Mouse (Mus musculus) bone marrow macrophage, adult 2 months (primary cell): ENCODE measurements around the gene Tgm2. TPM values are rescaled to one million over a fixed set of nuclear protein-coding genes. Genes with fewer than 3 reads are reported as not detected.

ENCODE experiments used
- H3K27ac ChIP-seq: 2 replicates; pipeline ENCODE4 v1.5.1; 2012; ENCODE audit warnings: low read depth, low read length; ENCODE audit not compliant: insufficient read depth
- H3K4me1 ChIP-seq: 2 replicates; pipeline ENCODE4 v1.6.1; 2012; ENCODE audit warnings: low read length; ENCODE audit not compliant: control insufficient read depth, insufficient read depth
- H3K4me3 ChIP-seq: 2 replicates; pipeline ENCODE4 v1.5.1; 2012; ENCODE audit warnings: mild to moderate bottlenecking, low read length, moderate library complexity; ENCODE audit not compliant: insufficient read depth
- CTCF ChIP-seq: IDR thresholded peaks from 2 replicates; pipeline ENCODE4 v1.5.1; 2012; ENCODE audit warnings: low read depth, mild to moderate bottlenecking, low read length, moderate library complexity
- POLR2A ChIP-seq: IDR thresholded peaks from 2 replicates; pipeline ENCODE4 v1.6.1; 2012; ENCODE audit warnings: mild to moderate bottlenecking, low read depth, low read length, borderline replicate concordance
- polyA plus RNA-seq: library from polyadenylated mRNA; stranded (reverse); fragments of >200 nt; gene quantifications from 2 replicates; pipeline ENCODE4 v1.2.4, GENCODE M21; 2012; ENCODE audit not compliant: missing spikeins, insufficient read depth, insufficient read length

The Tgm2 gene
- polyA plus RNA-seq, 1 experiment = 14.6 TPM

GRCm38 (mm10) chr2:158131197-158131835 is 14.9 kb downstream of the Tgm2 start:
- Histone ChIP-seq H3K27ac (no peak overlapping the region), H3K4me1 (peaks cover 58% of the 10 kb centered on the region), H3K4me3 (no peak overlapping the region)
- TF ChIP-seq CTCF (no peak), POLR2A (no peak)

DNA sequence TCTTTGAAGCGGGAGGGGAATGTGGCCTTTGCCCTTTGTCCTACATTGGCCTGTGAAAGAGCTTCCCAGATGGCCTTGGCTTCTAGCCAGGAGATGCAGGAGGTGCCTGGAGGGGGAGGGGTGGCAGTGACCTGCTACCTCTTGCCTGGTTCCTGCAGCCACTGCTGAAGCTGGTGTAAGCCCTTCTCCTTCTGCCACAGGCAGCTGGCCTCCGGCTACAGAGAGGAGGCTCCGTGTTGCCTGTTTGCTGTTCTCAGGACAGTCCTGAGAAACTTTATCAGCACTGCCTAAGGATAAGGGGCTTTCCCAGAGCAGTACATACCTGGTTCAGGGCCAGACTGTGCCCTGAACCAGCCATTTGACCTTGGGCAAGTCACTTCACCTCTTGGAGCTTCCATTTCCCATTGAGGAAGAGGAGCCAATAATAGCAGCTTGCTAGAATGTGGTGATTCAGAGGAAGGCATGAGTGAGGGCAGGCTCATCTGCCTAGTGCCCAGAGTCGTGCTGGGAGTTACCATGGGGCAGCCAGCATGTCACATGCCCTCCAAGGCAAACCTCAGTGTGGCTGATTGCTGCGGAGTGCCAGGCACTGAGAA is 15.7 kb downstream of the Tgm2 start:
- TF ChIP-seq POLR2A = no peak
- H3K4me1 ChIP-seq = peaks cover 52% of the 10 kb centered on the region
- no peak overlapping the region for H3K4me3 ChIP-seq
- peak overlapping the region; percentile 3 for H3K27ac ChIP-seq

DNA sequence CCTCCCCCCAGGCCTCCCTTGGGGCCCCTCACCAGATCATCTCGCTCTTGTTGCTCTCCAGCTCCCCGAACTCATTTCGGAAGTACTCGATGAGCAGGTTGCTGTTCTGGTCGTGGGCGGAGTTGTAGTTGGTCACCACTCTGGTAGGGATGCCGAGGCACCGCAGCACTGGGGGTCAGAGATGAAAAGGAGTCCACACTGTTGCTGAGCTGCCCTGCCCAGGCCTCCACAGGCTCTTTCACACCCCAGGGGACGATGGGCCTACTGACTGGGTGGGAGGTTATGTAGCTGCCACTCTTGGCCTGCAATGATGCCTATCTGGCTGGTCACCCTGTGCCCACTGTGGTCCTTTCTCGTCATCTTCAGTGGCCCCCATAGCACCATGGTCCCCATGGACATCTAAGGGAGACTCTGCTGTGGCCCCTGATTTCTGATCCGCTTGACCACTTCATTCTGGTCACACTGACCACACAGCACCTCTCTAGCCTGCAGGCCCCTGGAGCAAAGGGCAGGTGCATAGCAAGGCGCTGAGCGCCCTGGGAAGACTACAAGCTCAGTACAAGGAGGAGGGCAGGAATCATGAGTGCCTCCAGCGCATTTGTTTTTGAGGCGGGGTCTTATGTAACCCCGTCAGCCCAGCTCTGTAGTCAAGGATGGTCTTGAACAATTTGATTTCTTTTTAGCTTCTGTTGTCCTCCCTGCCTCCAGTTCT is 16.8 kb downstream of the Tgm2 start:
- Histone ChIP-seq H3K4me1 (peaks cover 44% of the 10 kb centered on the region), H3K27ac (no peak overlapping the region), H3K4me3 (no peak overlapping the region)
- TF ChIP-seq POLR2A = no peak
- no peak for TF ChIP-seq CTCF

- Histone ChIP-seq H3K4me3 (no peak overlapping the region), H3K27ac (no peak overlapping the region), H3K4me1 (peaks cover 36% of the 10 kb centered on the region)
- TF ChIP-seq CTCF (no peak), POLR2A (no peak)
Observed at GRCm38 (mm10) chr2:158128461-158129130, 17.6 kb downstream of the Tgm2 start.

DNA sequence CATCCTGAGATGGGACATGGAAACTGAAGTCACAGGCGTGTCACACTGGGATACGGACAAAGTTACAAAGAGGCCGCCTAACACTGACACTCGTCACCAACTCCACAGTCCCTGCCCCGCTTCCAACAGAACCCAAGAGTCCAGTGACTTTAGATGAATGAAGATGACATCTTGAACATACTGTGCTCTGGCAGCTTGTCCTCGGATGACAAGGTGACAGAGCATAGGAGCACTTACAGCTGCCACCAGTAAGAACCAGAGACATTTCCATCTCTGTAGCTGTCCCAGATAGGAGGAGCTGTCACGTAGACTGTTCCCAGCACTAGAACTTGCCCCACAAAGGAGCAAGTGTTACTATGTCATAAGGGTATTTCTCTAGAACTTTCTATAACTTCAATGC is 18.4 kb downstream of the Tgm2 start:
- Histone ChIP-seq H3K27ac (no peak overlapping the region), H3K4me1 (peaks cover 34% of the 10 kb centered on the region), H3K4me3 (no peak overlapping the region)
- TF ChIP-seq CTCF (no peak), POLR2A (no peak)

DNA sequence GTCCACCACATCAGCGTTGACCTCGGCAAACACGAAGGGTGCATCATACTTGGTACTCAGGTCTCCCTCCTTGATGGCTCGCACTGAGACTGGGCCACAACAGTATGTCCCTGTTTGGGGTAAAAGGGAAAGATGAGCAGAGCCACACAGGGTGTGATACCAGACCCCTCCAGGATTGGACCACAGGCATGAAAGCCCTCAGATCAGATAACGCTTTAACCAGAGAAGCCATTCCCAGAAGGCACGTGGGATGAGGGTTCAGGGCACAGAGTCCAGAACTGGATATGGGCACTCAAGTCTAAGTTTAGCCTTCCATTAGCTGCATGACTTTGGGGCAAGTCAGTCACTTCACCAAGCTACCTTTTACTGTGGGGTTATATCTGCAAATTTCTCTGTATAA is 19.0 kb downstream of the Tgm2 start:
- TF ChIP-seq CTCF = no peak
- no peak for TF ChIP-seq POLR2A
- Histone ChIP-seq H3K27ac (no peak overlapping the region), H3K4me1 (peaks cover 35% of the 10 kb centered on the region), H3K4me3 (no peak overlapping the region)

DNA sequence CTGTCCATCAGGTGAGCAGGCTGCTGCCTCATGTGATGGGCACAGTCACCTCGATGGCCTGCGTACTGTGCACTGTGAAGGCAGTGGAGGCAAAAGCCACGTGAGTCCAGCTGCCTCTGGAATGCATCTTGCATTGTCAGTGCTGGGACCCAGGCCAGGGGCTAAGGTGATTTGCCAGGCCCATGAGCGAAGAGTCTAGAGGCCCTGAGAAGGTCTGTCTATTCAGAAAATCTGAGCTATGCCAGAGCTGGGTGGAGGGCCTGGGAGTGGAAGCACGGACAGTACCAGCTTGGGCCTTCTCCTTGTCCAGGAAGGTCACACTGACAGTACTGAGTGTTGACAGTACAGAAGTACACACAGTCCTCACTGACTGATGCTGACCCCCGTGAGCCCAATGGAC is 23.4 kb downstream of the Tgm2 start:
- no peak for TF ChIP-seq CTCF
- no peak for TF ChIP-seq POLR2A
- H3K4me3 ChIP-seq = no peak overlapping the region

DNA sequence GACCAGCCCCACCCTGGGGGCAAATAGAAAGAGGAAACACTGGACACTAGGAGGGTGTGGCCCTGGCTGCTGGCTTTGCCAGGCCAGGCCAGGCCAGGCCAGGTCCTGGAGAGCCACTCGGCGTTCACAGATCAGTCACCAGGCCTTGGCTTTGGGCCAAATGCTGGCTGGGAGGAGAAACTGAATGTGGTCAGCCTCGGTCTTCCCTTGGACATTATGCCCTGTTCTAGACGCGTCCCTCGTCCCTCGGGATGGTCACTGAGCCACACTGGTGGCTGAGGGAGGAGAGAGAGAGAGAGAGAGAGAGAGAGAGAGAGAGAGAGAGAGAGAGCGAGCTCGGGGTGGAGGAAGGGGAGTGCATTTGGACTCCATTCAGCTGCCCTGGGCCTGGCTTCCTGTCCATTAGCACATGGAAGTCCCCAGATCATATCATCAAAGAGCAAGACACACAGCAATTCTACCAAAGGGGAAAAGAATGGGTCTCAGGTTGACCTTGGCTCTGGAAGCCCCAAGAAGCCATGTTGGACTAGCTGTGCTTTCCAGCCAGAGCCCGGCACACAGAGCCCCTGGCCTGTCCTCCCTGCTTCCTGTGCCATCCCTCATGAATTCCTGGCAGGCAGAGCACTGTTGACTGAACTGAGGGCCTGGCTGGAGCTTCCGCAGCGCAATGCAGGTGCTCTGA is 24.4 kb downstream of the Tgm2 start:
- H3K4me1 ChIP-seq = peaks cover 20% of the 10 kb centered on the region
- no peak overlapping the region for H3K4me3 ChIP-seq
- H3K27ac ChIP-seq = no peak overlapping the region
- TF ChIP-seq CTCF = no peak
- no peak for TF ChIP-seq POLR2A

More for the DNA sequence above, 23.4 kb downstream of the Tgm2 start:
- Histone ChIP-seq H3K4me1 (peaks cover 19% of the 10 kb centered on the region), H3K27ac (no peak overlapping the region)

DNA sequence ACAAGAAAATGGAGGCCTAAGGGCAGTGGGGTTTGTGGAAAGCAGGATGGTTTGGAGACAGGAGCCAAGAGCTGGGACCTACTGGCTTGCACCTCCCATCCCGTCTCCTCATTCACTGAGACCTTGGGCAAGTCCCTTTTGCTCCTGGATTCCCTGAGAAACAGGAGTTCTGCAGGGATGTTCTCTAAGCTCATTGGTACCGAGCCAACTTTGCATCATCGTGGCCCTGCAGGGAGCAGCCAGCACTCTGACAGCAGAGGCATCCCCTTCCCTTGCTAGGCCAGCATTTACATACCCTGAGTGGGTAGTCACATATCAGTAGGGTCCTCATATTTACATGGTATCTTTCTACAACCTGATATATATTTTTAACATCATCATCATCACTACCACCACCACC is 25.4 kb downstream of the Tgm2 start:
- Histone ChIP-seq H3K4me3 (no peak overlapping the region), H3K4me1 (peaks cover 29% of the 10 kb centered on the region), H3K27ac (no peak overlapping the region)
- no peak for TF ChIP-seq POLR2A
- no peak for TF ChIP-seq CTCF
